Mouse (Mus musculus) mouse embryonic stem cell (cell line): ENCODE measurements around the gene Gm7544.
"Not testable (repeated sequence)": the region's sequence is repeated elsewhere in the genome, so short reads cannot be mapped to it uniquely, and the experiment has no call there.

Experiments used
- in situ Hi-C, 2 experiments: fragments of 300-500 bp; cut with MboI; formaldehyde crosslinking; loops; 1 replicate in 1 of 2; 3 replicates in 1 of 2; pipeline ENCODE4 v1.14.3; 2019 to 2020; ENCODE audit warnings: low sequenced_read_pairs in 2 of 2, low pct_unique_long_range_greater_than_20kb in 1 of 2, mixed read lengths in 1 of 2; ENCODE audit not compliant: unreplicated experiment in 1 of 2

The Gm7544 gene

GRCm38 (mm10) chr1:82938666-82939065, 17.1 kb downstream of the Gm7544 start:
- in situ Hi-C loops = no loop called here

GRCm38 (mm10) chr1:82931326-82931725, 24.5 kb downstream of the Gm7544 start, which contains the start of gene Gm6217:
Gene Gm6217 (minus strand): TSS chr1:82931399.
- in situ Hi-C loops = not testable (repeated sequence)

- in situ Hi-C loops = not testable (repeated sequence)
Observed at GRCm38 (mm10) chr1:82930558-82930957, 25.3 kb downstream of the Gm7544 start.

GRCm38 (mm10) chr1:82924650-82925049, 31.2 kb downstream of the Gm7544 start, which contains the start of gene A030014E15Rik:
Gene A030014E15Rik (plus strand): TSS chr1:82924917.
- in situ Hi-C loops = no loop called here

- in situ Hi-C loops = not testable (repeated sequence)
Observed at GRCm38 (mm10) chr1:82913434-82913833, 42.4 kb downstream of the Gm7544 start.

GRCm38 (mm10) chr1:82913025-82913424, 42.8 kb downstream of the Gm7544 start, which contains the start of gene A030005L19Rik:
Gene A030005L19Rik (plus strand): TSS chr1:82913325.
- in situ Hi-C loops = no loop called here

- in situ Hi-C loops = no loop called here
Observed at GRCm38 (mm10) chr1:82905886-82906285, 49.9 kb downstream of the Gm7544 start.
